Mouse (Mus musculus) E14TG2a.4 (cell line): ENCODE measurements at regions not wholly inside any gene's neighbourhood (a gene's known extent, or its start where the extent isn't known, plus 50 kb on each side); places are given as distances from the start of the nearest gene placed in this dataset.

Source experiments
- H3K27me3 ChIP-seq: 2 replicates; pipeline ENCODE4 v1.6.1; 2014; ENCODE audit warnings: low read length, control low read depth; ENCODE audit not compliant: insufficient read depth
- H3K36me3 ChIP-seq: 2 replicates; pipeline ENCODE4 v1.6.1; 2014; ENCODE audit warnings: low read length, control low read depth; ENCODE audit not compliant: insufficient read depth
- H3K4me1 ChIP-seq: replicated peaks from 2 replicates; pipeline ENCODE4 v1.6.1; 2014; ENCODE audit warnings: low read depth, low read length, control low read depth
- H3K4me3 ChIP-seq: replicated peaks from 2 replicates; pipeline ENCODE4 v1.5.1; 2014; ENCODE audit warnings: mild to moderate bottlenecking, low read length
- H3K9me3 ChIP-seq: 2 replicates; pipeline ENCODE4 v1.6.1; 2014; ENCODE audit warnings: low read length, control low read depth
- CTCF ChIP-seq: conservative IDR thresholded peaks from 2 replicates; pipeline ENCODE4 v1.5.1; 2014; ENCODE audit warnings: low read length
- NANOG ChIP-seq: IDR thresholded peaks from 2 replicates; pipeline ENCODE4 v1.6.1; 2014; ENCODE audit warnings: borderline replicate concordance, low read length, mixed read lengths
- POU5F1 ChIP-seq: IDR thresholded peaks from 2 replicates; pipeline ENCODE4 v1.6.1; 2014; ENCODE audit warnings: low read length, borderline replicate concordance

DNA sequence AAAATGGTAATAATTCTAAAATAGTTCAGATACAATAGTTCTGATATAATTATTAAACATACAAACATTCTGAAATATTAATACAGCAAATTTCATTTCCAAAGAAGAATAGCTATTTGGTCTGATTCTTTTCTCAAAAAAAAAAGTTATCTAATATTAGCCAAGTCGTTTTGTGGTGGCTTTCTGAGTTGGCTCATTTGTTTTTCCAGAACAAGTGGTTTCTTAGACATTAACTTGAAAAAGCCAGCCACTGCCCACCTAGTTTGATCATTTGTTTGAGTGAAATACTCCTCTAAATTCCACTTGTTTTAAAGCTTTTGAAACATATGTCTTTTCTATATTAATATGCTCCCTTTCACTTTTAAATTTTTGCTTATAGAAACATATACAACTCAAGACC is 227.6 kb downstream of the Ptprc start:
- no peaks in the 10 kb centered on the region for H3K9me3 ChIP-seq
- H3K4me1 ChIP-seq: no peaks in the 10 kb centered on the region
- H3K36me3 ChIP-seq: no peaks in the 10 kb centered on the region
- H3K27me3 ChIP-seq: no peaks in the 10 kb centered on the region
- H3K4me3 ChIP-seq: no peak overlapping the region
- TF ChIP-seq NANOG (no peak), POU5F1 (no peak), CTCF (no peak)

DNA sequence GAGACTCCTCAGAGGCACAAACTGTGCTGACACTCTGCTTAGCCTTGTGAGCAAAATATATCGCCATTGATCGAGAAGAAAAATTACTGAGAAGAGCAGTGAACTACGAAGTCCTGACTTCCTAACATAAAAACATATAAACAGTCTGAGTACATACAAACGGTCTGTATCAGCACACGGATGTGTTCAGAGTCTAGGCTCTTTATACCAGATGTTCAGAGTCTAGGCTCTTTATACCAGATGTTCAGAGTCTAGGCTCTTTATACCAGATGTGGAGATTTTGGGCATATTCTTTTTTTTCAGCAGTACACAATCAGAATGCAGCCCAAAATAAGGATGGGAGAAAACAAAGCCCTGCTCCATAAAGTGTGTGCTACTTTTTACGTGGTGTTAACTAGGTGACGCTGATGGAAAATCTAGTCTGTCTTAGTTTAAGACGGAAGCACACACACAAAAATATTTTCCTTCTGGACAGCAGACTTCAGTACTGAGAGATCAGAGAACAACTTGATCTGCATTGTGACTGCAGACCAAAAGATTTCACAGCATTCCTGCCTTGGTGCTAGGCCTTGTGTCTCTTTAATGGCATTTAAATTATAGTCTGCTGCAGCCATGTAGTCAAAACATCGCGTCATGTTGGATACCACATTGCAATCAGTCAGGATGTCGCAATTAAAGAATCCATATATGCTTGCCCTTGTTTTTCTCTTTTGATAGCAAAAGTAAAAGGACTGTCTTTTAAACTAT is 233.6 kb downstream of the Ptprc start:
- H3K27me3 ChIP-seq: no peaks in the 10 kb centered on the region
- H3K36me3 ChIP-seq: no peaks in the 10 kb centered on the region
- no peak overlapping the region for H3K4me3 ChIP-seq
- TF ChIP-seq CTCF: no peak
- TF ChIP-seq POU5F1: no peak
- no peak for TF ChIP-seq NANOG
- H3K4me1 ChIP-seq: no peaks in the 10 kb centered on the region
- H3K9me3 ChIP-seq: no peaks in the 10 kb centered on the region

- no peak overlapping the region for H3K4me3 ChIP-seq
- TF ChIP-seq POU5F1 (no peak), CTCF (no peak), NANOG (no peak)
- no peaks in the 10 kb centered on the region for H3K36me3 ChIP-seq
- H3K27me3 ChIP-seq: no peaks in the 10 kb centered on the region
- no peaks in the 10 kb centered on the region for H3K4me1 ChIP-seq
- no peaks in the 10 kb centered on the region for H3K9me3 ChIP-seq
Observed at GRCm38 (mm10) chr1:137935746-137936145, 239.8 kb downstream of the Ptprc start.

DNA sequence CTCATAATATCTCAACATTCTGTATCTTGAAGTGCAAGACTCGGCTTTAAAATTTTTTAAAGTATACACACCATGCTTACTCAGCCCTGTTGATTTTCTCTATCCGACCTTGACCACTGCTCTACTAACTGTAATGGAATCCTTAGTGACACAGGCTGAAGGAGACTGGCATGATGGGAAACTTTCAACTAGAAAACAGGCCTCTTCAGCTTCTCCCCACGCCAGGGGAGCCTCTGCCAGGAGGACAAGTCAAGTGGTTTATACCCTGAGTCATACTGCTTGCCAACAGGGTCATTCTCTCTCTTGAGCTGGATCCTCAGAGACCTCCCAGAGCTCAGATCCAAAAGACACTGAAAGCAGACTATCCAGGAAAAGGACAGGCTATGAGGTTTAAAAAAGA is 245.7 kb downstream of the Ptprc start:
- H3K9me3 ChIP-seq: no peaks in the 10 kb centered on the region
- no peaks in the 10 kb centered on the region for H3K4me1 ChIP-seq
- TF ChIP-seq NANOG: no peak
- no peak for TF ChIP-seq POU5F1
- TF ChIP-seq CTCF: no peak
- H3K36me3 ChIP-seq: no peaks in the 10 kb centered on the region
- no peak overlapping the region for H3K4me3 ChIP-seq
- no peaks in the 10 kb centered on the region for H3K27me3 ChIP-seq

- no peaks in the 10 kb centered on the region for H3K9me3 ChIP-seq
- no peak overlapping the region for H3K4me3 ChIP-seq
- no peaks in the 10 kb centered on the region for H3K4me1 ChIP-seq
- no peaks in the 10 kb centered on the region for H3K36me3 ChIP-seq
- no peak for TF ChIP-seq POU5F1
- no peak for TF ChIP-seq NANOG
- TF ChIP-seq CTCF: no peak
- H3K27me3 ChIP-seq: no peaks in the 10 kb centered on the region
Observed at GRCm38 (mm10) chr1:137928522-137928921, 247.0 kb downstream of the Ptprc start.

GRCm38 (mm10) chr1:137927953-137928352 is 247.6 kb downstream of the Ptprc start:
- Histone ChIP-seq H3K4me1 (no peaks in the 10 kb centered on the region), H3K36me3 (no peaks in the 10 kb centered on the region), H3K4me3 (no peak overlapping the region), H3K27me3 (no peaks in the 10 kb centered on the region), H3K9me3 (no peaks in the 10 kb centered on the region)
- TF ChIP-seq POU5F1: no peak
- TF ChIP-seq NANOG: no peak
- no peak for TF ChIP-seq CTCF

GRCm38 (mm10) chr1:137926326-137926725 is 249.2 kb downstream of the Ptprc start:
- no peaks in the 10 kb centered on the region for H3K9me3 ChIP-seq
- no peaks in the 10 kb centered on the region for H3K4me1 ChIP-seq
- no peak for TF ChIP-seq CTCF
- TF ChIP-seq NANOG: no peak
- TF ChIP-seq POU5F1: no peak
- H3K4me3 ChIP-seq: no peak overlapping the region
- no peaks in the 10 kb centered on the region for H3K27me3 ChIP-seq
- no peaks in the 10 kb centered on the region for H3K36me3 ChIP-seq

DNA sequence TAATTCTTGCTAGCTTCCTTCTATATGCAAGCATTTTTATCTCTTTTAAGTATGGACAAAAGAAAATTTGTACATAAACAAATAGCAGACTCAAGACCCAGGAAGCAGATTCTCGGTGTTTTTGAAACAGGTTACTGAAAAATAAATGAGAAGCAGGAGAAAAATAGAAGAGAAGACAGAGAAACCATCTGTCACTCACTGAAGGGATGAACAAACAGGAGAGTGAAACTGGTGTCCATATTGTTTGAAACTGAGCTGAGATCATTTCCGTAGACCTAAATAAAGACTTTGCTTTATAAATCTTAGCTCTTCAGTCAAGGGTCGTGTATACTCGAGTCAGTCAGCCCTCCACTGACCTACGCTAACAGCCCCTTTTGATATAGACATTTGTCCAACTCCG is 251.4 kb downstream of the Ptprc start:
- no peak for TF ChIP-seq POU5F1
- TF ChIP-seq NANOG: no peak
- TF ChIP-seq CTCF: no peak
- no peak overlapping the region for H3K4me3 ChIP-seq

GRCm38 (mm10) chr1:137923705-137924104 is 251.8 kb downstream of the Ptprc start:
- Histone ChIP-seq H3K4me1 (no peaks in the 10 kb centered on the region), H3K27me3 (no peaks in the 10 kb centered on the region), H3K9me3 (no peaks in the 10 kb centered on the region), H3K36me3 (no peaks in the 10 kb centered on the region), H3K4me3 (no peak overlapping the region)
- TF ChIP-seq NANOG: no peak
- no peak for TF ChIP-seq POU5F1
- no peak for TF ChIP-seq CTCF

More for the DNA sequence above, 251.4 kb downstream of the Ptprc start:
- Histone ChIP-seq H3K9me3 (no peaks in the 10 kb centered on the region), H3K27me3 (no peaks in the 10 kb centered on the region), H3K4me1 (no peaks in the 10 kb centered on the region), H3K36me3 (no peaks in the 10 kb centered on the region)
